Mouse (Mus musculus) macrophage (primary cell): ENCODE measurements around the gene Ifi202b. TPM values are rescaled to one million over a fixed set of nuclear protein-coding genes. Genes with fewer than 3 reads are reported as not detected.
A peak's percentile ranks its signal among the peaks of the same experiment; 100 is the strongest.
"Not testable (repeated sequence)": the region's sequence is repeated elsewhere in the genome, so short reads cannot be mapped to it uniquely, and the experiment has no call there.

Experiments
- H3K27ac ChIP-seq: fragments of 350-480 bp; formaldehyde crosslinking; 2 replicates; pipeline ENCODE4 v1.9.0; 2021
- H3K36me3 ChIP-seq: fragments of 350-480 bp; formaldehyde crosslinking; 2 replicates; pipeline ENCODE4 v1.9.0; 2021; ENCODE audit errors: inconsistent target
- H3K4me3 ChIP-seq: fragments of 350-480 bp; formaldehyde crosslinking; 2 replicates; pipeline ENCODE4 v1.9.0; 2021; ENCODE audit errors: inconsistent target
- H3K79me2 ChIP-seq: fragments of 350-480 bp; formaldehyde crosslinking; 2 replicates; pipeline ENCODE4 v1.9.0; 2021; ENCODE audit errors: inconsistent target
- WGBS: methylation state at CpG from one replicate; pipeline ENCODE4 v1.1.7; 2026; ENCODE audit warnings: inconsistent platforms; ENCODE audit not compliant: missing documents; 5-methylcytosine and 5-hydroxymethylcytosine counted together
- polyA plus RNA-seq: library from polyadenylated mRNA; stranded (reverse); fragments of 250-400 nt; gene quantifications from 3 replicates; pipeline ENCODE4 v1.2.4, GENCODE M21; 2018; ENCODE audit warnings: inconsistent platforms

The Ifi202b gene
- polyA plus RNA-seq, 1 experiment from 2014 or later, result not detected

DNA sequence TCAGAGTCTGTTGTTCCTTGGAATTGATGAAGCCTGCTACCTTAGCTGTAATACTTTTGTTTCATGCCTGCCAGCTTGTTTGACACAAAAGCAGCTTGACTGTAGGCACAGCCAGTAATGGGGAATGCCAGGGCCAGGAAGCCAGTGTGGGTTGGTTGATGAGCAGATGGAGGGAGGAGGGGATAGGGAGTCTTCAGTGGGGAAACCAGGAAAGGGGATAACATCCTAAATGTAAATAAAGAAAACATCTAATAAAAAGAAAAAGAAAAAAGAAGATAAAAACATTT, 39.8 kb downstream of the Ifi202b start:
- peaks cover 43% of the 10 kb centered on the region for H3K79me2 ChIP-seq
- H3K4me3 ChIP-seq, H3K36me3 ChIP-seq: not testable (repeated sequence)
- peak overlapping the region; percentile 49 for H3K27ac ChIP-seq

DNA sequence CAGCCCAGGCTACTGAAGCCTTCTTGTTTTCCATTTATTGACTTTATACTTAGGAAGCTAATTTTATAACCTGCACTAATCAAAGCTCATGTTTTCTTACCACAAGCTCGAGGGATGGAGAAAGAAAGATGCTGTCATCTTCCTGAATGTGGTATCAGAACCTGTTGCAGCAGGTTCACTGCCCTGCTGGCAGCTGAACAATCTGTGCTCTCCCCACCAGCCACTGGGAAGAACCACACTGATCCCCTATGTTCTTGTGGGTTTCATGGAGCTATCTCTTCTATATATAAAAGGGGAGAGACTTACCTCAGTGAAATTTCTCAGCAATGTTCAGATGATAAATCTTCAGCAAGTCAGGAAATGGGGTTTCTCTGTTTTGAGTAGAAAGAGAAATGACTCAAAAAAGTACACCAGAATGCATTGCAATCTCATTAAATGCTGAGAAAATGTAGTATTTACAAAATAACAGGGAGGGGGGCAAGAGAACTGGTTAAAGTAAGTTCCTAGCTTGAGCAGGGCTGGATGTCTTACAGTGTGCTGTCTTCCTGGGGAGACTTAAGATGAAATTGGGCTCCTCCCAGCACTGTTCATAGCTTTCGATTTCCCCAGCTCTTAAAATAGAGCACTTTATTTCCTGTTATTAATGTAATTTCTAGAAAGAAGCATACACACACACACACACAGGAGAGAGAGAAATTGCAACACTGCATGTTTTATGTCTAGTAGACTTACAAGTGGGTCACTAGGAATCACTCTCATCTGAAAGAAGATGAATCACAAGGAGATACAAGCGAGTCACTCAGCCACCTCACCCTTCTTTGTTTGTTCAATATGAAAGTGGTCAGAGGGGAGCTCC, 40.4 kb downstream of the Ifi202b start, which contains the start of the genes Mndal and Ifi203:
Gene Mndal, minus strand, starts transcription at position 568 of the 856 bp plus-strand sequence.
Gene Ifi203, minus strand, starts transcription at position 749 of the 856 bp plus-strand sequence.
- H3K27ac ChIP-seq, result peak within 1 kb of the TSS; percentile 78
- H3K79me2 ChIP-seq, result peaks cover 49% of the 10 kb centered on the region
- not testable (repeated sequence) for H3K36me3 ChIP-seq
- WGBS, result 11% methylated on average over 2 of the region's 3 CpGs
- peak within 1 kb of the TSS; percentile 69 for H3K4me3 ChIP-seq

DNA sequence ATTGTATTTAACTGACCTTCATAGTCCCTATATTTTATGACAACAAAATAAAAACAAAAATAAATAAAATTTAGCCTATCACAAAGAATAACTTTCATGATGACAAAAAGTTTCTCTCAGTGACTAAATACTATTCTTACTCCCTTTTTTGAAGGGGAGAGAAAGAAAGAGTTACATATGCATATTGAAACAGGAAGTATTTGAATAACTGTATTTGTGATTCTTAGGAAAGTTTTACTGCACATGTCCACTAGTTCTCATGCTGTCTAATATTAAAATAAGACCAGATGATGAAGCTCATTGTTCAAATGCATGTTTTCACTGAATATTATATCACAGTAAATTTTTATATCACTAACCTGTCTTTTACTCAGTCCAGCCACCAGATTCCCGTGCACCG, 41.0 kb downstream of the Ifi202b start:
- Histone ChIP-seq H3K36me3 (peaks cover 10% of the 10 kb centered on the region), H3K27ac (peak overlapping the region; percentile 78), H3K4me3 (peak overlapping the region; percentile 69), H3K79me2 (peaks cover 56% of the 10 kb centered on the region)
- WGBS, result 0% methylated on average over 2 of the region's 2 CpGs

DNA sequence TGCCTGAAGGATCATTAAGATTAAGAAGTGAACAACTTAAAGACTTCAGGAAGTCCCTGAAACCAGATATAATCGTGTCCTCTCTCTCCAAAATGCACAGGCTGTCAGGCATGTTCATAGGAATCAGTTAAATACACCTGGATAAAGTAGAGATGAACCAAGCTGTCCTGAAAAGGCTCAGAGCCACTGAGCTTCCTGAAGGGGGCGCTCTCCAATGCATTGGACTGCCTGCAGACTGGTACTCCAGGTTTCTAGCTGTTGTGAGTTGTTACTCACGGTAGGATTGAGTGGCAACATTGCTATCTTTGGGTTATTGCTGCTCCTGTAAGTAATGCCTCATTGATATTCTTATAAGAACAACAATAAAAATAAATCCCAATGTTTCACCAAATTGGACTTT, 63.3 kb downstream of the Ifi202b start:
- WGBS, result 93% methylated on average over 2 of the region's 3 CpGs
- not testable (repeated sequence) for H3K79me2 ChIP-seq, H3K27ac ChIP-seq, H3K4me3 ChIP-seq
- peaks cover 18% of the 10 kb centered on the region; the same call in 1 of the 2 replicates for H3K36me3 ChIP-seq

DNA sequence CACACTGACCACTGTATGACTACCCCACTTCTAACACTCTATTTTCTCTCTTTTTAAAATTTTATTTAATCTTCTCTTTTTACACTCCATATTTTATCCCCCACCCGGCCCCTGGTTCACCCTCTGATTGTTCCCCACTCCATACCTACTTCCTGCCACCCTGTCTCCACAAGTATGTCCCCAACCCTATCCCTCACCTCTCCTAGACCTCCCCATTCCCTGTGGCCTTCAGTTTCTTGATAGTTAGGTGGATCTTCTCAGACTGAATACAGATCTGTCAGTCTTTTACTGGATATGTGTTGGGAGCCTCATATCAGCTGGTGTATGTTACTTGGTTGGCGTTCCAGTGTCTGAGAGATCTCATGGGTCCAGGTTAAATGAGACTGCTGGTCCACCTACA, 68.0 kb downstream of the Ifi202b start:
- peaks cover 29% of the 10 kb centered on the region for H3K79me2 ChIP-seq
- no peaks in the 10 kb centered on the region for H3K36me3 ChIP-seq
- H3K4me3 ChIP-seq, result no peak overlapping the region
- 100% methylated on average over 2 of the region's 2 CpGs for WGBS
- no peak overlapping the region for H3K27ac ChIP-seq

DNA sequence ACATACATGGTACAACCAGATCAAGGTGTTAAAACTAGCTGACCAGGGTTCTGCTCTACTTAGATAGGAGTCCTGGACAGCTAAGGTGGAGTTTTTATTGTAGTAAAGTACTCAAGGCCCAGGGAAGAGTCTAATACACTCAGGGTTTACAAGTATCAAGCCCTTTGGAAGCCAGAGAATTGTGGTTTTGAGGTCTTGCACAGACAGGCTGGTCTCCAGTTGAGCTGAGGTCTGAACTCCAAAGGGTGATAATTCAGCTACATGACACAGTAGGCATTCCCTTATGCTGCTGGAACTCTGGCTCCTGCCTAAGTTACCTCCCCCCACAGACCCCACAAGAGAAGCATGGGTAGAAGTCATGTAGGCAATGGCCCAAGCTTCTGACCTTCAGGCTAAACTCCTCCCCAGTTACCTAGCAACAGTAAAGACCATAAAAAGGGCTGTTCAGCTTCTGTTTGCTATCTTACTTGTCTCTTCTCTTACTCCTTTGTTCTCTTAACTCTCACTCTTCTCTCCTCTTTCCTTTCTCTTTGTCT, 69.2 kb downstream of the Ifi202b start:
- peak overlapping the region; percentile 79 for H3K27ac ChIP-seq
- H3K4me3 ChIP-seq, H3K36me3 ChIP-seq: not testable (repeated sequence)
- peaks cover 40% of the 10 kb centered on the region for H3K79me2 ChIP-seq

Other genes starting within 250 kb of the Ifi202b start
- 254 to 634 TPM (median 365 TPM) in 3 replicates for gene Ifi207, start 241.0 kb downstream of the Ifi202b start, polyA plus RNA-seq
- 326 to 690 TPM (median 497 TPM) in 3 replicates for gene Ifi204, start 215.8 kb downstream of the Ifi202b start, polyA plus RNA-seq
- 272 to 390 TPM (median 361 TPM) in 3 replicates for gene Ifi211, start 69.7 kb downstream of the Ifi202b start, polyA plus RNA-seq
- 117 to 429 TPM (median 360 TPM) in 3 replicates for gene Mndal, start 40.3 kb downstream of the Ifi202b start, polyA plus RNA-seq
- 62.5 to 252 TPM (median 140 TPM) in 3 replicates for gene Ifi203, start 40.1 kb downstream of the Ifi202b start, polyA plus RNA-seq
- 33.0 to 58.3 TPM (median 40.1 TPM) in 3 replicates for gene Ifi205, start 49.1 kb upstream of the Ifi202b start, polyA plus RNA-seq
- gene Olfr433, start 58.0 kb upstream of the Ifi202b start, polyA plus RNA-seq, result 0.04 to 0.13 TPM (median 0.12 TPM) in 3 replicates
- gene Olfr432, start 66.5 kb upstream of the Ifi202b start, polyA plus RNA-seq, result not detected in 3 replicates
- gene Olfr430, start 83.9 kb upstream of the Ifi202b start, polyA plus RNA-seq, result not detected in 3 replicates
- gene Olfr429, start 101.6 kb upstream of the Ifi202b start, polyA plus RNA-seq, result not detected in 3 replicates
- not detected in 3 replicates for gene Olfr427, start 114.1 kb upstream of the Ifi202b start, polyA plus RNA-seq
- not detected in 3 replicates for gene Olfr231, start 138.4 kb upstream of the Ifi202b start, polyA plus RNA-seq
- not detected in 3 replicates for gene Olfr424, start 148.8 kb upstream of the Ifi202b start, polyA plus RNA-seq
- gene Olfr420, start 172.9 kb upstream of the Ifi202b start, polyA plus RNA-seq, result not detected in 3 replicates
- 0.16 to 0.19 TPM in 2 of 3 replicates, not detected in the other for gene Spta1, start 190.0 kb upstream of the Ifi202b start, polyA plus RNA-seq